ENCODE assay signal across 19 mouse cellular contexts in genomic region chr10:9458466-9458865, GRCm38 (mm10).
"Had no signal": no experiment of that assay in that cellular context is flagged by ENCODE, and none has a peak within 500 bp of the region (broad histone marks: within the 10 kb centered on the region; RNA-seq: fewer than 3 reads in every experiment).

No protein-coding gene starts in this region.

- H3K4me3 ChIP-seq: midbrain, embryonic 10.5 days; myocyte; neural tube, embryonic 13.5 days; neural tube, embryonic 15.5 days had no signal

- H3K9ac ChIP-seq: liver, embryonic 14.5 days; lung, embryonic 14.5 days; neural tube, embryonic 13.5 days; neural tube, embryonic 15.5 days had no signal

- H3K36me3 ChIP-seq: midbrain, embryonic 10.5 days; neural tube, embryonic 13.5 days; neural tube, embryonic 15.5 days had no signal

- H3K4me1 ChIP-seq: midbrain, embryonic 10.5 days; neural tube, embryonic 13.5 days had no signal

- ATAC-seq: midbrain, embryonic 16.5 days had no signal

- DNase-seq: lung, adult 18-20 months; lung, embryonic 14.5 days; lung, postnatal 10 days; lung, postnatal 4 days; midbrain, embryonic 14.5 days; retina, postnatal 1 day; right cerebral cortex, adult 18-20 months; right cerebral cortex, postnatal 25 days; right cerebral cortex, postnatal 4 days; spleen, adult 18-20 months; thymus, adult 18-20 months; thymus, postnatal 14 days; thymus, postnatal 36 days had no signal

- H3K27ac ChIP-seq: liver, embryonic 14.5 days; midbrain, embryonic 10.5 days; neural tube, embryonic 13.5 days; neural tube, embryonic 15.5 days had no signal

- H3K9me3 ChIP-seq: midbrain, embryonic 10.5 days; neural tube, embryonic 13.5 days; neural tube, embryonic 15.5 days had no signal

- H3K27me3 ChIP-seq: neural tube, embryonic 13.5 days; neural tube, embryonic 15.5 days had no signal

- H3K4me2 ChIP-seq: lung, embryonic 14.5 days; neural tube, embryonic 13.5 days; neural tube, embryonic 15.5 days had no signal
